Mouse (Mus musculus) spleen, postnatal 36 days (tissue): ENCODE results near the gene Prcp.

Experiments used
- DNase-seq, 2 experiments: peaks; one replicate each; pipeline ENCODE4 v3.0.0; 2022; ENCODE audit warnings: low spot score in 2 of 2, mixed read lengths in 1 of 2

Prcp gene

GRCm38 (mm10) chr7:92874116-92874675 is at the start of gene Prcp, which contains the start of gene Ddias:
Gene Prcp, plus strand, starts transcription at chr7:92874470.
Gene Ddias, minus strand, starts transcription at chr7:92874247.
- DNase-seq = peak; percentile 88 to 91

GRCm38 (mm10) chr7:92826248-92826647 is 48.0 kb upstream of the Prcp start:
- no peak for DNase-seq

GRCm38 (mm10) chr7:92827981-92828380 is 46.3 kb upstream of the Prcp start:
- DNase-seq = no peak

- no peak for DNase-seq
Measured at GRCm38 (mm10) chr7:92832395-92832794, 41.9 kb upstream of the Prcp start.

- no peak for DNase-seq
Measured at GRCm38 (mm10) chr7:92834391-92834790, 39.9 kb upstream of the Prcp start.

GRCm38 (mm10) chr7:92836447-92836846 is 37.8 kb upstream of the Prcp start:
- DNase-seq = no peak

- no peak for DNase-seq
Measured at GRCm38 (mm10) chr7:92837226-92837625, 37.0 kb upstream of the Prcp start.

GRCm38 (mm10) chr7:92837907-92838306 is 36.4 kb upstream of the Prcp start:
- DNase-seq = no peak

GRCm38 (mm10) chr7:92842254-92842653 is 32.0 kb upstream of the Prcp start:
- DNase-seq = no peak

GRCm38 (mm10) chr7:92848246-92848645 is 26.0 kb upstream of the Prcp start:
- no peak for DNase-seq

- DNase-seq = peak in 1 of 2 experiments; percentile 46
Measured at GRCm38 (mm10) chr7:92866526-92866925, 7.7 kb upstream of the Prcp start.

GRCm38 (mm10) chr7:92870161-92870560 is 4.1 kb upstream of the Prcp start:
- DNase-seq = no peak

GRCm38 (mm10) chr7:92871596-92871995 is 2.7 kb upstream of the Prcp start:
- no peak for DNase-seq

- peak; percentile 95 to 96 for DNase-seq
Measured at GRCm38 (mm10) chr7:92874761-92875408, 615 bp downstream of the Prcp start.

- DNase-seq = no peak
Measured at GRCm38 (mm10) chr7:92876066-92876465, 1.8 kb downstream of the Prcp start.

GRCm38 (mm10) chr7:92876538-92876937 is 2.3 kb downstream of the Prcp start:
- DNase-seq = peak; percentile 12 to 23

GRCm38 (mm10) chr7:92878575-92879285 is 4.5 kb downstream of the Prcp start:
- DNase-seq = peak; percentile 69 to 71

GRCm38 (mm10) chr7:92883850-92884716 is 9.8 kb downstream of the Prcp start:
- DNase-seq = no peak

GRCm38 (mm10) chr7:92884998-92885660 is 10.9 kb downstream of the Prcp start:
- no peak for DNase-seq

- DNase-seq = no peak
Measured at GRCm38 (mm10) chr7:92886801-92887200, 12.5 kb downstream of the Prcp start.

- no peak for DNase-seq
Measured at GRCm38 (mm10) chr7:92887230-92887629, 13.0 kb downstream of the Prcp start.
